Mouse (Mus musculus): ENCODE results near the gene Pla2r1. TPM values are rescaled to one million over a fixed set of nuclear protein-coding genes. Genes with fewer than 3 reads are reported as not detected.

Gene Pla2r1
- polyA plus RNA-seq (2016; fragmentation: Nextera tagmentation; extraction: Ambion mirVana), result 0.51 and 1.3 TPM in 2 replicates

- 4% methylated on average over 33 of the region's 33 CpGs for WGBS
- Histone ChIP-seq H3K9ac (peak within 1 kb of the TSS; percentile 5; the same call in 1 of the 2 replicates), H3K9me3 (no peaks in the 10 kb centered on the region), H3K4me1 (peaks cover 8% of the 10 kb centered on the region), H3K27ac (no peak within 1 kb of the TSS), H3K4me2 (replicated peaks) (peak within 1 kb of the TSS; percentile 74), H3K27me3 (replicated peaks) (no peaks in the 10 kb centered on the region), H3K4me3 (peak within 1 kb of the TSS; percentile 28), H3K36me3 (no peaks in the 10 kb centered on the region)
- ATAC-seq (ENCODE audit: low FRiP score, low read depth), result peak; percentile 57
These were observed at the start of gene Pla2r1 for GRCm38 (mm10) chr2:60552902-60553682. TSS of gene Pla2r1 (minus strand) at chr2:60553308.

GRCm38 (mm10) chr2:60601326-60601725 lies 48.2 kb upstream of the Pla2r1 start:
- no peaks in the 10 kb centered on the region for H3K4me1 ChIP-seq
- WGBS, result 87% methylated on average over 2 of the region's 2 CpGs

GRCm38 (mm10) chr2:60600863-60601262 lies 47.8 kb upstream of the Pla2r1 start:
- H3K9ac ChIP-seq, result no peak overlapping the region
- H3K9me3 ChIP-seq, result no peaks in the 10 kb centered on the region
- H3K4me1 ChIP-seq, result no peaks in the 10 kb centered on the region
- H3K4me3 ChIP-seq, result no peak overlapping the region
- no peak overlapping the region for H3K27ac ChIP-seq
- 94% methylated on average over 2 of the region's 2 CpGs for WGBS
- ATAC-seq (ENCODE audit: low FRiP score, low read depth), result no peak
- H3K36me3 ChIP-seq, result no peaks in the 10 kb centered on the region
- no peaks in the 10 kb centered on the region for H3K27me3 ChIP-seq (replicated peaks)
- H3K4me2 ChIP-seq (replicated peaks), result no peak overlapping the region

More at GRCm38 (mm10) chr2:60601326-60601725, 48.2 kb upstream of the Pla2r1 start:
- no peak overlapping the region for H3K27ac ChIP-seq
- H3K27me3 ChIP-seq (replicated peaks), result no peaks in the 10 kb centered on the region
- no peak overlapping the region for H3K9ac ChIP-seq
- no peak for ATAC-seq (ENCODE audit: low FRiP score, low read depth)
- H3K4me3 ChIP-seq, result no peak overlapping the region
- H3K36me3 ChIP-seq, result no peaks in the 10 kb centered on the region
- no peaks in the 10 kb centered on the region for H3K9me3 ChIP-seq
- H3K4me2 ChIP-seq (replicated peaks), result no peak overlapping the region

GRCm38 (mm10) chr2:60583416-60583815 lies 30.3 kb upstream of the Pla2r1 start:
- WGBS, result 94% methylated on average over 4 of the region's 4 CpGs

GRCm38 (mm10) chr2:60554561-60554960 lies 1.5 kb upstream of the Pla2r1 start:
- no peak overlapping the region for H3K4me3 ChIP-seq
- no peaks in the 10 kb centered on the region for H3K27me3 ChIP-seq (replicated peaks)
- H3K36me3 ChIP-seq, result no peaks in the 10 kb centered on the region
- H3K9me3 ChIP-seq, result no peaks in the 10 kb centered on the region
- WGBS, result 80% methylated on average over 4 of the region's 4 CpGs
- peaks cover 8% of the 10 kb centered on the region for H3K4me1 ChIP-seq
- ATAC-seq (ENCODE audit: low FRiP score, low read depth), result no peak
- H3K4me2 ChIP-seq (replicated peaks), result no peak overlapping the region
- no peak overlapping the region for H3K27ac ChIP-seq
- no peak overlapping the region for H3K9ac ChIP-seq

More at GRCm38 (mm10) chr2:60583416-60583815, 30.3 kb upstream of the Pla2r1 start:
- Histone ChIP-seq H3K9ac (no peak overlapping the region), H3K4me2 (replicated peaks) (no peak overlapping the region), H3K4me3 (no peak overlapping the region), H3K9me3 (no peaks in the 10 kb centered on the region), H3K4me1 (no peaks in the 10 kb centered on the region), H3K27ac (no peak overlapping the region), H3K36me3 (no peaks in the 10 kb centered on the region), H3K27me3 (replicated peaks) (no peaks in the 10 kb centered on the region)
- ATAC-seq (ENCODE audit: low FRiP score, low read depth), result no peak

- peak; percentile 41 for ATAC-seq (ENCODE audit: low FRiP score, low read depth)
- WGBS, result 22% methylated on average over 21 of the region's 21 CpGs
- peak overlapping the region; percentile 74 for H3K4me2 ChIP-seq (replicated peaks)
- peaks cover 8% of the 10 kb centered on the region for H3K4me1 ChIP-seq
- H3K9ac ChIP-seq, result peak overlapping the region; percentile 5; the same call in 1 of the 2 replicates
- H3K9me3 ChIP-seq, result no peaks in the 10 kb centered on the region
- peak overlapping the region; percentile 28 for H3K4me3 ChIP-seq
- no peaks in the 10 kb centered on the region for H3K36me3 ChIP-seq
- no peak overlapping the region for H3K27ac ChIP-seq
- H3K27me3 ChIP-seq (replicated peaks), result no peaks in the 10 kb centered on the region
These were observed 769 bp downstream of the Pla2r1 start for GRCm38 (mm10) chr2:60552177-60552901.

GRCm38 (mm10) chr2:60551673-60552072 lies 1.4 kb downstream of the Pla2r1 start:
- Histone ChIP-seq H3K4me3 (no peak overlapping the region), H3K36me3 (no peaks in the 10 kb centered on the region), H3K4me1 (peaks cover 8% of the 10 kb centered on the region), H3K27me3 (replicated peaks) (no peaks in the 10 kb centered on the region), H3K9ac (no peak overlapping the region), H3K9me3 (no peaks in the 10 kb centered on the region), H3K4me2 (replicated peaks) (no peak overlapping the region), H3K27ac (no peak overlapping the region)
- 45% methylated on average over 2 of the region's 2 CpGs for WGBS
- no peak for ATAC-seq (ENCODE audit: low FRiP score, low read depth)

- no peak overlapping the region for H3K27ac ChIP-seq
- H3K27me3 ChIP-seq (replicated peaks), result no peaks in the 10 kb centered on the region
- 92% methylated on average over 8 of the region's 8 CpGs for WGBS
- no peaks in the 10 kb centered on the region for H3K9me3 ChIP-seq
- H3K4me3 ChIP-seq, result no peak overlapping the region
- H3K9ac ChIP-seq, result no peak overlapping the region
- no peak for ATAC-seq (ENCODE audit: low FRiP score, low read depth)
- no peak overlapping the region for H3K4me2 ChIP-seq (replicated peaks)
- no peaks in the 10 kb centered on the region for H3K36me3 ChIP-seq
- peaks cover 8% of the 10 kb centered on the region for H3K4me1 ChIP-seq
These were observed 2.6 kb downstream of the Pla2r1 start for GRCm38 (mm10) chr2:60550521-60550920.

- H3K4me1 ChIP-seq, result peaks cover 8% of the 10 kb centered on the region
- no peak for ATAC-seq (ENCODE audit: low FRiP score, low read depth)
- H3K4me2 ChIP-seq (replicated peaks), result no peak overlapping the region
- no peaks in the 10 kb centered on the region for H3K9me3 ChIP-seq
- H3K27ac ChIP-seq, result no peak overlapping the region
- WGBS, result 95% methylated on average over 2 of the region's 2 CpGs
- H3K4me3 ChIP-seq, result no peak overlapping the region
- no peak overlapping the region for H3K9ac ChIP-seq
- H3K36me3 ChIP-seq, result no peaks in the 10 kb centered on the region
- H3K27me3 ChIP-seq (replicated peaks), result no peaks in the 10 kb centered on the region
These were observed 3.3 kb downstream of the Pla2r1 start for GRCm38 (mm10) chr2:60549851-60550250.

- H3K27ac ChIP-seq, result no peak overlapping the region
- H3K27me3 ChIP-seq (replicated peaks), result no peaks in the 10 kb centered on the region
- no peak overlapping the region for H3K4me3 ChIP-seq
- H3K4me2 ChIP-seq (replicated peaks), result no peak overlapping the region
- H3K9ac ChIP-seq, result no peak overlapping the region
- no peaks in the 10 kb centered on the region for H3K9me3 ChIP-seq
- 80% methylated on average over 4 of the region's 4 CpGs for WGBS
- ATAC-seq (ENCODE audit: low FRiP score, low read depth), result no peak
- no peaks in the 10 kb centered on the region for H3K4me1 ChIP-seq
- no peaks in the 10 kb centered on the region for H3K36me3 ChIP-seq
These were observed 7.0 kb downstream of the Pla2r1 start for GRCm38 (mm10) chr2:60546082-60546481.

GRCm38 (mm10) chr2:60544006-60544405 lies 9.1 kb downstream of the Pla2r1 start:
- Histone ChIP-seq H3K4me2 (replicated peaks) (no peak overlapping the region), H3K4me3 (no peak overlapping the region)
- 66% methylated on average over 5 of the region's 5 CpGs for WGBS

GRCm38 (mm10) chr2:60541745-60542144 lies 11.4 kb downstream of the Pla2r1 start:
- no peak overlapping the region for H3K27ac ChIP-seq
- no peaks in the 10 kb centered on the region for H3K4me1 ChIP-seq
- no peak for ATAC-seq (ENCODE audit: low FRiP score, low read depth)
- no peak overlapping the region for H3K4me3 ChIP-seq
- no peaks in the 10 kb centered on the region for H3K9me3 ChIP-seq
- no peak overlapping the region for H3K4me2 ChIP-seq (replicated peaks)
- H3K27me3 ChIP-seq (replicated peaks), result no peaks in the 10 kb centered on the region
- no peak overlapping the region for H3K9ac ChIP-seq
- WGBS, result 44% methylated on average over 5 of the region's 5 CpGs
- no peaks in the 10 kb centered on the region for H3K36me3 ChIP-seq

More at GRCm38 (mm10) chr2:60544006-60544405, 9.1 kb downstream of the Pla2r1 start:
- Histone ChIP-seq H3K9me3 (no peaks in the 10 kb centered on the region), H3K27ac (no peak overlapping the region), H3K27me3 (replicated peaks) (no peaks in the 10 kb centered on the region), H3K4me1 (no peaks in the 10 kb centered on the region), H3K36me3 (no peaks in the 10 kb centered on the region), H3K9ac (no peak overlapping the region)
- ATAC-seq (ENCODE audit: low FRiP score, low read depth), result no peak
